Mouse (Mus musculus) lung, adult 2 months (tissue): Measurements from ENCODE around the gene Ghrhr.

ENCODE experiments used
- CTCF ChIP-seq: fragments of 200-500 bp; IDR thresholded peaks from 2 replicates; pipeline ENCODE4 v1.5.1; 2011; ENCODE audit warnings: mild to moderate bottlenecking, low read length, control low read depth; ENCODE audit not compliant: insufficient read depth
- POLR2A ChIP-seq: fragments of 200-500 bp; IDR thresholded peaks from 2 replicates; pipeline ENCODE4 v1.6.1; 2011; ENCODE audit warnings: low read depth, mild to moderate bottlenecking, control low read depth, low read length, borderline replicate concordance; ENCODE audit errors: extremely low read depth

DNA sequence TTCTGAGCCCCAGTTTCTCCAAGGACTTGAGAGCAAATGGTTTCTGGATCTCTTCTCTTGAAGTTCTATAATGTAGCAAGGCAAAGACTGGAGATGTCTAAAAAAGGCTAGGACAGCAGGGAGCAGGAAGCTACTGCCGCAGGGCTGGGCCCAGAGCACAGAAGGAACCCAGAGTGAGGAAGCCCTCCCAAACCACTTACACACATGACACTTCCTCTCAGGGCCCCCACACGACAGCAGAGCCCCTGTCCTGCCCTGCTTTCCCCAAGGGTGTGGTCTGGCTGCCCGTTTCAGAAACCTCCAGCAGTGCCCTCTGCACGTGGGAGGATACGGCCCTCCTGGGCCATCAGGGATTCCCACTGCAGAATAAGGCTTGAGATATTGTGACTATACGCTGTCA, 44.8 kb upstream of the Ghrhr start:
- TF ChIP-seq POLR2A (no peak), CTCF (no peak)
